Mouse (Mus musculus): ENCODE measurements around the gene Prkca. TPM values are rescaled to one million over a fixed set of nuclear protein-coding genes. Genes with fewer than 3 reads are reported as not detected.

Prkca gene
- polyA plus RNA-seq, 1 experiment from 2014 or later: 5.3 TPM

DNA sequence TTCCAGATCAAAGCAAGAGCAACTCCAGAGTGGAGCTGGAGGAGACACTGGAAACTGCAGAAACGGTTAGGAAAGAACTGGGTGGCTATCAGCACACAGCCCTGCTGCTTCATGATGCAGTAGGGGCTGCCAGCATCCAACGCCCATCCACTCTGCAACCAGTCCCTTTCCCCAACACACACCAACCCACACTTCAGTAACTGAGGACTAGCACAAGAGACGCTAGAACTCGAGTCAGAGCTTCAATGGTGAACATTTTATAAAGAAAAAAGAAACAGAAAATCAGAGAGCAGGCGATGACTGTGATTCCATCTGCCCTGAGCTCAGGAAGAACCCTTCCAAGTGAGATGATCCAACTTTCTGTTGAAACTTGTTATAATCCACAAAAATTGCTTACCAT is 31.2 kb downstream of the Prkca start:
- Histone ChIP-seq H3K4me1 (ENCODE audit: control insufficient read depth, insufficient read depth, low read length) (no peaks in the 10 kb centered on the region), H3K9me3 (replicated peaks; ENCODE audit: control insufficient read depth, low read length) (no peaks in the 10 kb centered on the region), H3K9ac (ENCODE audit: low read length) (no peak overlapping the region), H3K27ac (ENCODE audit: low read depth, low read length) (no peak overlapping the region), H3K4me3 (ENCODE audit: low read depth, low read length) (no peak overlapping the region), H3K27me3 (replicated peaks; ENCODE audit: control insufficient read depth, insufficient read depth, low read length) (no peaks in the 10 kb centered on the region), H3K36me3 (ENCODE audit: control insufficient read depth, insufficient read depth, low read length) (no peaks in the 10 kb centered on the region), H3K4me2 (ENCODE audit: low read length) (no peak overlapping the region)
- no peak for DNase-seq (ENCODE audit: low spot score)
- no peak for ATAC-seq
- 80% methylated on average over 5 of the region's 5 CpGs for WGBS

DNA sequence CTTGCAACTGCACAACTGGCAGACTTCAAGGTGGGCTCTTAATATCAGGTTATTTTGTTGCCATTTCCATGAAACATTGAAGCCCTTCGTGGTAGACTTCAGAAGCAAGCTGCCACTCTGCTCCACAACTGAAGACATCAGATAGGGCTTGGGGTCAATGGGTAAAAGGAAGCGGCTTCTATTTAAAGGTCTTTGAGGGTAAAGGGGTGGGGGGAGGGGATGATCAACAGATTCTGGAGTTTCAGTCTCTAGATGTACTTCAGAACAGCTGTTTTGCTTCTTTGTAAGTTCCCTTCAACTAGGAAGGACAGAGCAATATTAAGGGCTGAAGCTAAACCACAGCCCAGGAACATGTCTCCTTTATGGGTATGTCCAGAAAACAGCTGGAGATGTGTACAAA is 31.8 kb downstream of the Prkca start:
- Histone ChIP-seq H3K27me3 (replicated peaks; ENCODE audit: control insufficient read depth, insufficient read depth, low read length) (no peaks in the 10 kb centered on the region), H3K4me3 (ENCODE audit: low read depth, low read length) (no peak overlapping the region), H3K4me1 (ENCODE audit: control insufficient read depth, insufficient read depth, low read length) (no peaks in the 10 kb centered on the region), H3K9me3 (replicated peaks; ENCODE audit: control insufficient read depth, low read length) (no peaks in the 10 kb centered on the region), H3K27ac (ENCODE audit: low read depth, low read length) (no peak overlapping the region), H3K36me3 (ENCODE audit: control insufficient read depth, insufficient read depth, low read length) (no peaks in the 10 kb centered on the region), H3K9ac (ENCODE audit: low read length) (no peak overlapping the region), H3K4me2 (ENCODE audit: low read length) (no peak overlapping the region)
- ATAC-seq (no peak), DNase-seq (ENCODE audit: low spot score) (no peak)
- WGBS: 89% methylated on average over 2 of the region's 2 CpGs

DNA sequence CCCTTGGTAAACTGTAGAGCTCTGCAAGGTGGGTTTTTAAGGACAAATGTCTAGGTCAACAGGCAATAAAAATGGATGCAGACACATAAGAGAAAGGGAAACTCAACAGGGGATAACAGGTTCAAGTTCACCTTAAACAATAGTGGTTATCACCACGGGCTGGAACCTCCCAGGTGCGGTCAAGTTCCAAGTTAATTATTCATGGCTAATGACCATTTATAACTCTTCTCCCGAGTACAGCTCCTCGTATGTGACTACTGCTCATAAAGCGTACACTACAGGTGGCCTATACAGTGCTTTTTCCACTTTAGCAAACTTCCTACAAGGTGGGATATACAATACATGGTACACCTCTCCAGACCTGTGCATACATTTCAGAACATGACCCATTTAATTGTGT is 33.9 kb downstream of the Prkca start:
- Histone ChIP-seq H3K27ac (ENCODE audit: low read depth, low read length) (no peak overlapping the region), H3K9me3 (replicated peaks; ENCODE audit: control insufficient read depth, low read length) (no peaks in the 10 kb centered on the region), H3K27me3 (replicated peaks; ENCODE audit: control insufficient read depth, insufficient read depth, low read length) (no peaks in the 10 kb centered on the region), H3K4me3 (ENCODE audit: low read depth, low read length) (no peak overlapping the region), H3K36me3 (ENCODE audit: control insufficient read depth, insufficient read depth, low read length) (no peaks in the 10 kb centered on the region), H3K4me2 (ENCODE audit: low read length) (no peak overlapping the region), H3K9ac (ENCODE audit: low read length) (no peak overlapping the region), H3K4me1 (ENCODE audit: control insufficient read depth, insufficient read depth, low read length) (no peaks in the 10 kb centered on the region)
- WGBS: 82% methylated on average over 5 of the region's 5 CpGs
- ATAC-seq (no peak), DNase-seq (ENCODE audit: low spot score) (no peak)

DNA sequence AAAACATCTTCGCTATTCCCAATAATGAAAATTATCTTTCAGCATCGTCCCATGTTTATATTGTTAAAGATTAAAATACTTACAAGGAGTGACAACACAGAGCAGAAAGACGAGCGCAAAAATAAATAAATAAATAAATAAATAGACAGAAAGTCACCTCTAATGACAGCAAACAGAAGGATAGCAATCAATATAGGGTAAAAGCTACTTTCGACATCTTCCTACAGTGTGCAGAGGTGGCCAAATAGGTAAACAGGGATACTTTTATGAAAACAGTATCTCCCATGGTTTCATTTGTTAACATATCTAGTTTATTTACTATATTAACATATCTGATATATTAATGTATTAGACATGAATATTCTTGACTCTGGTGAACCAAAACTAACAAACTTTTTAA is 35.5 kb downstream of the Prkca start:
- Histone ChIP-seq H3K27ac (ENCODE audit: low read depth, low read length) (no peak overlapping the region), H3K4me1 (ENCODE audit: control insufficient read depth, insufficient read depth, low read length) (no peaks in the 10 kb centered on the region), H3K4me3 (ENCODE audit: low read depth, low read length) (no peak overlapping the region), H3K36me3 (ENCODE audit: control insufficient read depth, insufficient read depth, low read length) (no peaks in the 10 kb centered on the region), H3K9ac (ENCODE audit: low read length) (no peak overlapping the region), H3K9me3 (replicated peaks; ENCODE audit: control insufficient read depth, low read length) (no peaks in the 10 kb centered on the region), H3K4me2 (ENCODE audit: low read length) (no peak overlapping the region), H3K27me3 (replicated peaks; ENCODE audit: control insufficient read depth, insufficient read depth, low read length) (no peaks in the 10 kb centered on the region)
- no peak for ATAC-seq
- WGBS: 96% methylated on average over 5 of the region's 5 CpGs
- no peak for DNase-seq (ENCODE audit: low spot score)

DNA sequence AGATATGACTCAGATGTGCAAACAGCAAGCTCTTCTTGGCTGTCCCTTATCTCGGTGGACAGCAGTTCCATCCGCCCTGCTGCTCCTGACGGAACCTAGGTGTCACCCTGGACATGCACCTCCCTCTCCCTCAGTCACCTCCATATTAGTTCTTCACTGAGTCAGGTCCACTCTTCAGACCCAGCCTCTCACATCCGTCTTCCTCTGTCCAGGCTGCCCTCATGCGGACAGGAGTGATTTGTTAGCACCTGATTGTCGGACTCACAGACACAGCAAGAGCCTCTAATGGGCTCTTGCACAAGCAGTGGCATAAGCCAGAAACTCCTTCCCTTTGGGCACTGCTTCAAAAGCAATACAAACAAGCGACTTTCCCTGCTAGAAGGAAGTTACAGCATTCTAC is 36.5 kb downstream of the Prkca start:
- H3K4me1 ChIP-seq (ENCODE audit: control insufficient read depth, insufficient read depth, low read length): no peaks in the 10 kb centered on the region
- H3K9ac ChIP-seq (ENCODE audit: low read length): no peak overlapping the region
- no peaks in the 10 kb centered on the region for H3K36me3 ChIP-seq (ENCODE audit: control insufficient read depth, insufficient read depth, low read length)
- WGBS: 88% methylated on average over 7 of the region's 7 CpGs
- DNase-seq (ENCODE audit: low spot score): no peak
- no peak for ATAC-seq
- H3K4me2 ChIP-seq (ENCODE audit: low read length): no peak overlapping the region
- no peaks in the 10 kb centered on the region for H3K9me3 ChIP-seq (replicated peaks; ENCODE audit: control insufficient read depth, low read length)
- H3K27me3 ChIP-seq (replicated peaks; ENCODE audit: control insufficient read depth, insufficient read depth, low read length): no peaks in the 10 kb centered on the region
- no peak overlapping the region for H3K27ac ChIP-seq (ENCODE audit: low read depth, low read length)
- H3K4me3 ChIP-seq (ENCODE audit: low read depth, low read length): no peak overlapping the region

DNA sequence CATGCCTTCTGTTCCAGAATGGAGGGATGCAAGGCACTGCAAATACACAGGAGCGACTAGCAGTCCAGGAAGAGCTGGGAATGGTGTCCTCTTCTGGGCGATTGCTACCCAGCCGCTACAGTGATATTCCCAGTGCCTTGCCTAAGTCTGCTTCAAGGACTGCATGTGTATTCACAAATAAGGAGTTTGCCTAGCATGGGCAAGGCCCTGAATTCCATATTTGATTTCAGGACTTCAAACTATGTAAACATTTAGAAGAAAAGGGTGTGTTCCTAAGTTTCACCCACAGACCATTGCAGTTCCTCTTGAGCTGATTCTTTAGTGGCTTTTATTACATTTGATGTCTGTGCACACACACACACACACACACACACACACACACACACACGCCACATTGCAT is 39.9 kb downstream of the Prkca start:
- H3K27ac ChIP-seq (ENCODE audit: low read depth, low read length): no peak overlapping the region
- ATAC-seq (no peak), DNase-seq (ENCODE audit: low spot score) (no peak)
- H3K27me3 ChIP-seq (replicated peaks; ENCODE audit: control insufficient read depth, insufficient read depth, low read length): no peaks in the 10 kb centered on the region
- no peak overlapping the region for H3K4me3 ChIP-seq (ENCODE audit: low read depth, low read length)
- H3K4me2 ChIP-seq (ENCODE audit: low read length): no peak overlapping the region
- peaks cover 2% of the 10 kb centered on the region; the same call in 1 of the 2 replicates for H3K4me1 ChIP-seq (ENCODE audit: control insufficient read depth, insufficient read depth, low read length)
- WGBS: 94% methylated on average over 4 of the region's 4 CpGs
- no peak overlapping the region for H3K9ac ChIP-seq (ENCODE audit: low read length)
- H3K9me3 ChIP-seq (replicated peaks; ENCODE audit: control insufficient read depth, low read length): no peaks in the 10 kb centered on the region
- H3K36me3 ChIP-seq (ENCODE audit: control insufficient read depth, insufficient read depth, low read length): no peaks in the 10 kb centered on the region

DNA sequence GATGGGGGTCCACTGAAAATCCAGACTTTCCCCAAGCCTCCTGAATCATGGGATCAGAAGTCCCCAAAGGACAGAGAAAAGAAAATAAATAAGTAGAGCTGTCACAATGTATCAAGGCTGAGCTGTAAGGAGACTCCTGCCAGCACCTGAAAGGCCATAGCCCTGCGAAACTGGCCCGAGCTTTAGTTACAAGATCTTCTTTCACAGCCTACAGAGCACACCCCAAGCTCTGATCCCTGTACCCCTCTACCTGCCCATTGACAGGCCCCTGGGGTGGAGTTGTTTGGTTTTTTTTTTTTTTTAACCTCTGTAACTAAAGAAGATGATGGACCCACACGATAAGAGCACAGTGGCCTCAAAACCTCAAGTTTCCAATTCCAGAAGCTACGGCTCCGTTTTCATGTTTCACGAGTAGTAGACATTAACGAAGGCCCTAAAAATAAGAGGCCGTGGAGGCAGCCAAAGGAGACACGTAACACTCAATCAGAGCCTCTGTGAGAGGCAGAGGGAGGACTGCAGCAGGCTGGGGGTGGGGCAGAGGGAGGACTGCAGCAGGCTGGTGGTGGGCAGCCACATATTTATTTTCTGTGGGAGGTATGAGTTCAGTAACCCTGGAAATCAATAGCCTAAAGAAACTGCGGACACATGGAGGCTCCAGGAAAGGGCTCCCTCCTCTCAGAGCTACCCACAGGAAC is 41.8 kb downstream of the Prkca start:
- H3K4me3 ChIP-seq (ENCODE audit: low read depth, low read length): no peak overlapping the region
- H3K27me3 ChIP-seq (replicated peaks; ENCODE audit: control insufficient read depth, insufficient read depth, low read length): no peaks in the 10 kb centered on the region
- H3K4me2 ChIP-seq (ENCODE audit: low read length): no peak overlapping the region
- no peaks in the 10 kb centered on the region for H3K36me3 ChIP-seq (ENCODE audit: control insufficient read depth, insufficient read depth, low read length)
- 76% methylated on average over 10 of the region's 10 CpGs for WGBS
- H3K4me1 ChIP-seq (ENCODE audit: control insufficient read depth, insufficient read depth, low read length): peaks cover 2% of the 10 kb centered on the region; the same call in 1 of the 2 replicates
- no peak overlapping the region for H3K27ac ChIP-seq (ENCODE audit: low read depth, low read length)
- DNase-seq (ENCODE audit: low spot score) (no peak), ATAC-seq (no peak)
- H3K9ac ChIP-seq (ENCODE audit: low read length): no peak overlapping the region
- no peaks in the 10 kb centered on the region for H3K9me3 ChIP-seq (replicated peaks; ENCODE audit: control insufficient read depth, low read length)

DNA sequence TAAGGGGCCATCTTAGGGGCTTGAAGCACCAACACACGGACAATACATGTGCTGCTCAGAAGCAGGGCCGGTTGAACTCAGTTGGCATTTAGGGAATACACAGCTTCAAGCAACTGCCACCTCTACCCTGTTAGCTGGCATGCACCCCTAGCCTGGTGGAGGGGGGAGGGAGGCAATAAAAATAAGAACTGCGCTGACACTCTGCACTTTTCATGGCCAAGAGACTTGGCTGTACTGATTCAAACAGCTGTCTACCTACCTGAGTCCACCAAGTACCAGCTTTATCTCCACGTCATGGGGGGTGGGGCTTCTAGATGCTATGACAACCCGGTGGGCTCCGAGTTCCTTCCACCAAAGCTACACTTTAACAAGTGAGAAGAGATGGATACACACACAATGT is 42.7 kb downstream of the Prkca start:
- H3K4me2 ChIP-seq (ENCODE audit: low read length): no peak overlapping the region
- no peak for DNase-seq (ENCODE audit: low spot score)
- 75% methylated on average over 6 of the region's 6 CpGs for WGBS
- H3K4me1 ChIP-seq (ENCODE audit: control insufficient read depth, insufficient read depth, low read length): peaks cover 2% of the 10 kb centered on the region; the same call in 1 of the 2 replicates
- H3K36me3 ChIP-seq (ENCODE audit: control insufficient read depth, insufficient read depth, low read length): no peaks in the 10 kb centered on the region
- no peak overlapping the region for H3K4me3 ChIP-seq (ENCODE audit: low read depth, low read length)
- H3K27ac ChIP-seq (ENCODE audit: low read depth, low read length): no peak overlapping the region
- H3K27me3 ChIP-seq (replicated peaks; ENCODE audit: control insufficient read depth, insufficient read depth, low read length): no peaks in the 10 kb centered on the region
- no peak overlapping the region for H3K9ac ChIP-seq (ENCODE audit: low read length)
- no peaks in the 10 kb centered on the region for H3K9me3 ChIP-seq (replicated peaks; ENCODE audit: control insufficient read depth, low read length)
- no peak for ATAC-seq

DNA sequence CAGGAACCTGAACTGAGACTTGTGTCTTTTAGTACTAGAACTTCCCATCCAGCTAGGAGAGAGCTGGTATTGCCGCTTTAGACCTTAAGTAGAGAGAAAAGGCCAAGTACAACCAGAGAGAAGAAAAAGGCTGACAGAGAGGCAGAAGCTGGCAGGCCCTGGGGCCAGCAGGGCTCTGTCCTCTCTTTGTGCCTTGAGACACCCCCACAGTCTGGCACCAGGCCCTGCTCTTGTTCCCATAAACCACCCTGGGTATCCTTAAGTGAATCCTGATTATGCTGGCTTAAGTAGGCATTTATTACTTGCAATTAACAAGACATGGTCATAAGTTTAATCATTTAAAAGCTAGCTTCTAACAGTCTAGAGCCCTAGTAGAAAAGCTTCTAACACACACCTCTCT is 43.3 kb downstream of the Prkca start:
- no peak overlapping the region for H3K4me2 ChIP-seq (ENCODE audit: low read length)
- H3K27me3 ChIP-seq (replicated peaks; ENCODE audit: control insufficient read depth, insufficient read depth, low read length): no peaks in the 10 kb centered on the region
- 91% methylated on average over 1 of the region's 1 CpGs for WGBS
- H3K4me1 ChIP-seq (ENCODE audit: control insufficient read depth, insufficient read depth, low read length): peaks cover 2% of the 10 kb centered on the region; the same call in 1 of the 2 replicates
- H3K9me3 ChIP-seq (replicated peaks; ENCODE audit: control insufficient read depth, low read length): no peaks in the 10 kb centered on the region
- no peaks in the 10 kb centered on the region for H3K36me3 ChIP-seq (ENCODE audit: control insufficient read depth, insufficient read depth, low read length)
- no peak for ATAC-seq
- DNase-seq (ENCODE audit: low spot score): no peak
- H3K9ac ChIP-seq (ENCODE audit: low read length): no peak overlapping the region
- no peak overlapping the region for H3K4me3 ChIP-seq (ENCODE audit: low read depth, low read length)
- no peak overlapping the region for H3K27ac ChIP-seq (ENCODE audit: low read depth, low read length)
